Mouse (Mus musculus) lung, adult 18-20 months (tissue): ENCODE measurements at regions not wholly inside any gene's neighbourhood (a gene's known extent, or its start where the extent isn't known, plus 50 kb on each side); places are given as distances from the start of the nearest gene placed in this dataset.

Source experiments
- DNase-seq, 2 experiments: peaks; one replicate each; pipeline ENCODE4 v3.0.0; 2022; ENCODE audit warnings: mixed read lengths in 2 of 2

GRCm38 (mm10) chr1:155041592-155041991 lies 57.8 kb downstream of the Ier5 start:
- DNase-seq = no peak

GRCm38 (mm10) chr1:155040939-155041371 lies 58.5 kb downstream of the Ier5 start:
- no peak for DNase-seq

GRCm38 (mm10) chr1:155040086-155040726 lies 59.2 kb downstream of the Ier5 start:
- peak; percentile 52 to 75 for DNase-seq

- no peak for DNase-seq
Measured at GRCm38 (mm10) chr1:155038631-155039625, 60.5 kb downstream of the Ier5 start.

- DNase-seq = no peak
Measured at GRCm38 (mm10) chr1:155037479-155037878, 62.0 kb downstream of the Ier5 start.

GRCm38 (mm10) chr1:155030908-155031307 lies 68.5 kb downstream of the Ier5 start:
- DNase-seq = no peak

GRCm38 (mm10) chr1:155029195-155029879 lies 70.1 kb downstream of the Ier5 start:
- DNase-seq = no peak

- DNase-seq = peak; percentile 26 to 31
Measured at GRCm38 (mm10) chr1:155028735-155029134, 70.7 kb downstream of the Ier5 start.

GRCm38 (mm10) chr1:155028147-155028546 lies 71.3 kb downstream of the Ier5 start:
- DNase-seq = no peak

- peak; percentile 38 to 52 for DNase-seq
Measured at GRCm38 (mm10) chr1:155027583-155027982, 71.9 kb downstream of the Ier5 start.

- peak; percentile 59 to 65 for DNase-seq
Measured at GRCm38 (mm10) chr1:155025862-155026478, 73.5 kb downstream of the Ier5 start.

GRCm38 (mm10) chr1:155023324-155023723 lies 76.1 kb downstream of the Ier5 start:
- DNase-seq = no peak

GRCm38 (mm10) chr1:155015669-155016068 lies 83.8 kb downstream of the Ier5 start:
- DNase-seq = no peak

GRCm38 (mm10) chr1:155014944-155015343 lies 84.5 kb downstream of the Ier5 start:
- DNase-seq = no peak

- peak in 1 of 2 experiments; percentile 24 for DNase-seq
Measured at GRCm38 (mm10) chr1:155013784-155014183, 85.7 kb downstream of the Ier5 start.

GRCm38 (mm10) chr1:155013361-155013760 lies 86.1 kb downstream of the Ier5 start:
- no peak for DNase-seq

GRCm38 (mm10) chr1:155006539-155007486 lies 92.6 kb downstream of the Ier5 start:
- peak; percentile 74 to 80 for DNase-seq

GRCm38 (mm10) chr1:155006099-155006498 lies 93.3 kb downstream of the Ier5 start:
- DNase-seq = no peak

GRCm38 (mm10) chr1:155000301-155000700 lies 99.1 kb downstream of the Ier5 start:
- DNase-seq = no peak

- no peak for DNase-seq
Measured at GRCm38 (mm10) chr1:154999501-155000131, 99.8 kb downstream of the Ier5 start.
